Mouse (Mus musculus) urinary bladder, adult 18-20 months (tissue): ENCODE data around the gene Foxm1.

Source experiments
- DNase-seq, 2 experiments: peaks; one replicate each; pipeline ENCODE4 v3.0.0; 2022; ENCODE audit warnings: low spot score in 2 of 2, mixed read lengths in 2 of 2

Gene Foxm1

GRCm38 (mm10) chr6:128424269-128425019 lies 61.7 kb downstream of the Foxm1 start, which contains the start of gene Itfg2:
Gene Itfg2 (minus strand): TSS chr6:128424931.
- DNase-seq = peak; percentile 92 to 95

- no peak for DNase-seq
Observed at GRCm38 (mm10) chr6:128425046-128425445, 62.3 kb downstream of the Foxm1 start.
